ENCODE assay signal across 10 mouse cellular contexts in the genomic region with DNA sequence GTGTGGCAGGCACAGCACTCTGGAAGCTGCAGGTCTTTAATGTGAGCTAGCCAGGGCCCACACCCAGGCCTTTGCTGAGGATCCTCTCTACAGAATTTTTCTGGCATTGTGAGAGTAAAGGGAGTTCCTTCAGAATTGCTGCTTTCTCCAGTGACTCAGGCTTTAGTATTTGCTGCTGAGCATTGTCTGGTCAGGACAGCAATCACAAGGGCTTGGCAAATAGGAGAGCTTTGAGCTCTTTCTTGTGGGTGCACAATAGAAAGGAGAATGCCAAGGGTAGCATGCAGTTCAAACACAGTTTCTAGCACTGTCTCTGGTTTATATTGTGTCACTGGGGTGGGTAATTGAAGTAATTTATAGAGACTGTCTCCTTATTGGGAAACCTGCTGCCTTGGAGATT. TPM values are rescaled to one million over a fixed set of nuclear protein-coding genes. Genes with fewer than 3 reads are reported as not detected.
DNase-seq lines count a peak whose midpoint lies in the region; ATAC-seq and TF ChIP-seq lines count a peak whose summit lies in the region.
"Had no signal": no experiment of that assay in that cellular context is flagged by ENCODE, and none has a peak within 500 bp of the region (broad histone marks: within the 10 kb centered on the region; RNA-seq: fewer than 3 reads in every experiment).

No protein-coding gene starts in this region.

- no peak for TF ChIP-seq EP300 in heart, adult 2 months (IDR thresholded peaks at IDR 0.05; ENCODE audit: insufficient read depth, low read depth, low read length)

- no peak for TF ChIP-seq POLR2A in heart, adult 2 months (IDR thresholded peaks at IDR 0.05; ENCODE audit: insufficient read depth, low read depth, low read length)

- no peaks in the 10 kb centered on the region for H3K9me3 ChIP-seq in liver, embryonic 15.5 days (replicated peaks)
- no peaks in the 10 kb centered on the region for H3K9me3 ChIP-seq in stomach, embryonic 16.5 days (replicated peaks; ENCODE audit: control insufficient read depth, low read length)

- H3K79me2 ChIP-seq in heart, adult 2 months (replicated peaks; ENCODE audit: control insufficient read depth, insufficient read depth, low read length) = peaks cover 13% of the 10 kb centered on the region

- no peak for DNase-seq in heart, adult 2 months
- no peak for DNase-seq in heart, adult 18-20 months
- DNase-seq in lung, postnatal 36 days = peak; percentile 14
- no peak for DNase-seq in lung, postnatal 25 days (ENCODE audit: low spot score)
- DNase-seq in spleen, postnatal 10 days (ENCODE audit: low spot score in 2 of 2) = no peak
- DNase-seq: embryo, embryonic 11 days had no signal

- H3K4me2 ChIP-seq in liver, embryonic 15.5 days = peak overlapping the region; percentile 37
- H3K4me2 ChIP-seq in stomach, embryonic 16.5 days (ENCODE audit: low read depth, low read length) = 0 out of 2 replicates have a peak overlapping the region, but pooled peaks have one; percentile 15

- H3K27ac ChIP-seq in heart, adult 2 months = peak overlapping the region; percentile 9
- H3K27ac ChIP-seq in liver, embryonic 15.5 days (replicated peaks) = peak overlapping the region; percentile 38; the same call in 1 of the 2 replicates
- H3K27ac ChIP-seq in stomach, embryonic 16.5 days (ENCODE audit: low read length) = peak overlapping the region; percentile 12; the same call in 1 of the 2 replicates

- peaks cover 16% of the 10 kb centered on the region for H3K4me1 ChIP-seq in heart, adult 2 months (ENCODE audit: control insufficient read depth, insufficient read depth, low read length)
- H3K4me1 ChIP-seq in liver, embryonic 15.5 days (replicated peaks) = peaks cover 49% of the 10 kb centered on the region
- peaks cover 33% of the 10 kb centered on the region for H3K4me1 ChIP-seq in stomach, embryonic 16.5 days (ENCODE audit: control insufficient read depth, insufficient read depth, low read length)

- no peak overlapping the region for H3K4me3 ChIP-seq in heart, adult 2 months
- no peak overlapping the region; the same call in 1 of the 2 replicates for H3K4me3 ChIP-seq in liver, embryonic 15.5 days (replicated peaks)
- no peak overlapping the region for H3K4me3 ChIP-seq in stomach, embryonic 16.5 days (replicated peaks; ENCODE audit: low read length)

- no peak overlapping the region for H3K9ac ChIP-seq in heart, adult 2 months (ENCODE audit: low read depth, low read length)
- H3K9ac ChIP-seq in liver, embryonic 15.5 days = no peak overlapping the region
- H3K9ac ChIP-seq in stomach, embryonic 16.5 days (ENCODE audit: low read length) = 0 out of 2 replicates have a peak overlapping the region, but pooled peaks have one; percentile 1

- peaks cover 14% of the 10 kb centered on the region for H3K36me3 ChIP-seq in heart, adult 2 months (ENCODE audit: control insufficient read depth, insufficient read depth, low read length)
- H3K36me3 ChIP-seq in liver, embryonic 15.5 days (replicated peaks) = no peaks in the 10 kb centered on the region
- no peaks in the 10 kb centered on the region for H3K36me3 ChIP-seq in stomach, embryonic 16.5 days (ENCODE audit: control insufficient read depth, insufficient read depth, low read length)

- no peaks in the 10 kb centered on the region for H3K27me3 ChIP-seq in heart, adult 2 months (ENCODE audit: control insufficient read depth, insufficient read depth, low read length)
- H3K27me3 ChIP-seq in liver, embryonic 15.5 days = no peaks in the 10 kb centered on the region
- no peaks in the 10 kb centered on the region for H3K27me3 ChIP-seq in stomach, embryonic 16.5 days (ENCODE audit: control insufficient read depth, insufficient read depth, low read length)

- no peak for TF ChIP-seq CTCF in heart, adult 2 months (IDR thresholded peaks at IDR 0.05)

- intact Hi-C loops in heart, adult 2 months (cut with DNase I) = loop anchor here (2.0 kb wide), 1 partner anchor 42 kb away; no protein-coding TSS in a partner anchor

- ATAC-seq in liver, embryonic 15.5 days (ENCODE audit: insufficient read depth) = no peak
- ATAC-seq in stomach, embryonic 16.5 days (ENCODE audit: insufficient read depth, low FRiP score) = no peak
- no peak for ATAC-seq in erythroblast, adult 5-6 weeks (replicated peaks; ENCODE audit: low FRiP score, poor library complexity, severe bottlenecking)
- ATAC-seq: CD4-positive, CD25-positive, alpha-beta regulatory T cell, adult 4 months had no signal

RNA-seq across cellular contexts. Expression of a gene that starts 3.9 kb away (rescaled TPM):
- 100 to 1,000 TPM; 130 to 149 TPM for total RNA-seq in heart, adult 2 months (2021)
- polyA plus RNA-seq in heart, adult 2 months (2012; rRNA removed) = 106 and 127 TPM in 2 replicates
- 100 to 1,000 TPM; 120 to 131 TPM for total RNA-seq in heart, adult 18-20 months (2021)
- 15.4 and 15.6 TPM in 2 replicates for polyA plus RNA-seq in liver, embryonic 15.5 days (2015; fragmentation: Nextera tagmentation; extraction: Ambion mirVana)
- 34.2 and 40.3 TPM in 2 replicates for polyA plus RNA-seq in stomach, embryonic 16.5 days (2015; fragmentation: Nextera tagmentation; extraction: Ambion mirVana)
- total RNA-seq in erythroblast, adult 5-6 weeks (2015; ENCODE audit: low replicate concordance) = 10.4 and 17.6 TPM in 2 replicates
- total RNA-seq in erythroblast, adult 5-6 weeks (2017; ENCODE audit: low replicate concordance) = 3.1 and 13.4 TPM in 2 replicates

RNA-seq across cellular contexts. Expression of a gene that starts 38.5 kb away (rescaled TPM):
- 10 to 100 TPM; 13.4 to 15.4 TPM for total RNA-seq in heart, adult 2 months (2021)
- polyA plus RNA-seq in heart, adult 2 months (2012; rRNA removed) = 26.3 and 26.4 TPM in 2 replicates
- total RNA-seq in heart, adult 18-20 months (2021) = 10 to 100 TPM; 16.0 to 16.8 TPM
- 1.1 and 2.4 TPM in 2 replicates for polyA plus RNA-seq in liver, embryonic 15.5 days (2015; fragmentation: Nextera tagmentation; extraction: Ambion mirVana)
- 2.9 and 3.5 TPM in 2 replicates for polyA plus RNA-seq in stomach, embryonic 16.5 days (2015; fragmentation: Nextera tagmentation; extraction: Ambion mirVana)
- 0.58 and 0.84 TPM in 2 replicates for total RNA-seq in erythroblast, adult 5-6 weeks (2015; ENCODE audit: low replicate concordance)
- total RNA-seq in erythroblast, adult 5-6 weeks (2017; ENCODE audit: low replicate concordance) = 2.4 and 2.5 TPM in 2 replicates
- polyA plus RNA-seq: CD4-positive, CD25-positive, alpha-beta regulatory T cell, adult 4 months had no signal

Comparison
In these comparisons a context has a peak if more than half of its experiments do, and no peak if none do; other contexts are left out.
1. RNA of a gene that starts 3.9 kb away (total RNA-seq): 130 to 149 TPM in heart, adult 2 months and 120 to 131 TPM in heart, adult 18-20 months; 3.1 to 17.6 TPM in erythroblast, adult 5-6 weeks; every median in the first group is over 4 times any median in the second.
2. RNA of a gene that starts 38.5 kb away (total RNA-seq): 16.0 to 16.8 TPM in heart, adult 18-20 months and 13.4 to 15.4 TPM in heart, adult 2 months; 0.58 to 2.5 TPM in erythroblast, adult 5-6 weeks; every median in the first group is over 4 times any median in the second.
3. Peak in every context shown above with its lines, with median percentiles within 50 percentile points of each other: H3K27ac ChIP-seq.